Mouse (Mus musculus) monocyte, adult 2 months (primary cell): ENCODE data around the gene Kars.

Experiments
- DNase-seq, 2 experiments: peaks; one replicate each; pipeline ENCODE4 v3.0.0; 2022; ENCODE audit warnings: low spot score in 2 of 2, low read depth in 1 of 2

The Kars gene

GRCm38 (mm10) chr8:111984511-111984910 lies 26.6 kb downstream of the Kars start:
- no peak for DNase-seq

- DNase-seq: no peak
These were observed 29.0 kb downstream of the Kars start for GRCm38 (mm10) chr8:111982116-111982515.

DNA sequence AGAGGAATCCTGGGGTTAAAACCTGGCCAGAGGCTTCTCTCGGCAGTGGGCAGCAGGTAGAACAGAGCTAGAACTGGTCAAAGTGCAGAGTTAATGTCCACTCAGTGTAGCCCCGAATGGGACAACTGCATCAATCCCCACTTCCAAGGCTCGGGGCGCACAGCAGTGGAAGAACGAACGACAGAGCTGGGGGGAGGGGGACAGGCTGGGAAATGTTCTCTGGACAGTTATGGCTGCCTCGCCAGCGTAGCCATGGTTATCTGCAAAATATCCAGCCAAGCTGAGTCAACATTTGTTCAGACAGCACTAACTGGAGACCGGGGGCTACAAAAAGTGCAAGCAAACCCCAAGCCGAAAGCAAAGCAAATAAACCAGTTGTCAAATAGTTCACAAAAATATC lies 33.0 kb downstream of the Kars start:
- no peak for DNase-seq

- DNase-seq: no peak
These were observed 34.8 kb downstream of the Kars start for GRCm38 (mm10) chr8:111976326-111976725.

DNA sequence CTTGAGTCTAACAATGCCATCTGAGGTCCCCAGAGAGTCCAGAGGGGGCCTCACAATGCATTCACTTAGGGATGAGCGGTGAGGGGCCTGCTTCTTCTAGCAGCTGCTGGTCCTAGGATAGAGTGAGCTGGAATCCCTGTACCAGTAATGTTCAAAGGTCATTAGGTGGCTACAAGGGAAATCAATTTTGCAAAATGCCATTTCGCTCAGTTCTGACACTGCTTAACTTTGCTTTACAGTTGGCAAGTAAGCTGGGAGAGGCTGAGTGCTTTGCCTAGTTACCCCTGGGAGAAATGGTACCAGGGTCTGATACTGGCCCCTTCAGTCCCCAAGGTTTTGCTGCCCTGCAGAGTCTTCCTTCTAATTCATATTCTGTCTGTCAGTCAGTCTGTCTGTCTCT lies 35.4 kb downstream of the Kars start:
- DNase-seq: no peak

DNA sequence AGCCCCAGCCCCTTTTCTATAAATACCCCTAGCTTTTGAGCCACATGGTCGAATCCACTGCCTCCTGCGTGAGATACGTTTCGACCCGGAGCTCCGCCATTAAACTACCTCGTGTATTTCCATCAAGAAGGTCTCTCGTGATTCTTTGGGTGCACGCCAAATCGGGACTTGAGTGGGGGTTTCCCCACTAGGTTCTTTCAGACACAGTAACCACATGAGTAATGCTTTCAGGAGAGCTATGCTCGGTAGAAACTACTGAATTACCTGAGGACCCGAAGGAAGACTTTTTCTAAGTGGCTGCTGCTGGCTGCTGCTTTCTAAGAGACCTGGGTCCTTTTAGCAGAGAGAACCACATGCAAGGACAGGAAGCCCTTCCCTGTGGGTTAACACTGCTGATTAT lies 37.0 kb downstream of the Kars start:
- DNase-seq: no peak

- no peak for DNase-seq
These were observed 42.1 kb downstream of the Kars start for GRCm38 (mm10) chr8:111968991-111969390.

DNA sequence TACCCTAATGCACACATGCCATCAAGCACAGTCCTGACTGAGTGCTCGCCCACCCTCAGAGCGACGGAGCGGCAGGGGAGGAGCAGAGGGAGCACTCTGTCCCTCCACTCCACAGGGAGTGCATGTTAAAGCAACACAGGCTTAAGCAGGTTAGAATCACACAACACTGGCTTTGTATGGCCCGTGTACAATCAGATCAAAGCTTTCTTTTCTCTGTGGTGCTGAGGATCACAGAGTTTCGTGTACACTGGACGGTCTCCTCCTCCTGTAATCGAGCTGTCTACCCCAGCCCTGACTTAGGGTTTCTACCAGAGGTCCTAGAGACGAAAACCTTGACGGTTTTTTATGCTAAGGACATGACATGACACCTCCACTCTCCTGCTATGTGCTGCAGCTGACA lies 42.6 kb downstream of the Kars start:
- no peak for DNase-seq

- DNase-seq: no peak
These were observed 43.8 kb downstream of the Kars start for GRCm38 (mm10) chr8:111967246-111967870.

GRCm38 (mm10) chr8:111964849-111965561 lies 46.1 kb downstream of the Kars start:
- DNase-seq: no peak

DNA sequence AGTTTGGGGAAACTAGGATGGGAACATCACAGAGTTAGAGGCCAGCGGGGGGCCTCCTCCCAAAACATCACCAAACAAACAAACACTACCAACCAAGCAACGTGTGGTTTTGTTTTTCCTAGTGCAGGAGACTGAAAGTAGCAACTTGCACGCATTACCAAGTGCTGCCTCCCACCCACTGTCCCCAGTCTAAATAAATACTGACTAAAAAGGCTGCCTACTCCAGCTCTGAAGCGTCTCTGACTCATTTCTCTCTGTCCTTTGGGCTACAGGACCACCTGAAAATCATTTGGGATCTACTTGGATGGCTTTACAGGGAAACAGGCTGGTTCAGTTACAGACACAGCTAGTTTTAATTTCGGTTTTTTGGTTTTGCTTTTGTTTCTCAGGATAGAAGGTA lies 46.8 kb downstream of the Kars start:
- no peak for DNase-seq

DNA sequence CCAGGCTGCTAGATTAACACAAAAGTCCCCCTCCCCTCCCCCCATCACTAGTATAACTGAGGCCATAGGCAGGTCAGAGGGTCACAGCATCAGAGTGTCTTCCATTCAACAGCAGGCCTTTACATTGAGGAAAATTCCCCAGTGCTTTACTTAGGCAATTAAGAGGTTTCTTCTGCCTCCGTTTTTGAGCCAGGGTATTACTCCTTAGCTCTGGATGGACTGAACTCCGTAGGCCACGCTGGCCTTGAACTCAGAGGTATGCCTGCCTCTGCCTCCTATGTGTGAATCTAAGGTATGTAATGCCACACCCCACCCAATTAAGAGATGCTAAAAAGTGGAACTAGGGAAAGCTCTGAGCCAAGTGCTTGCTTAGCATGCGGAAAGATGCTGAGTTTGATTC lies 47.6 kb downstream of the Kars start:
- no peak for DNase-seq

DNA sequence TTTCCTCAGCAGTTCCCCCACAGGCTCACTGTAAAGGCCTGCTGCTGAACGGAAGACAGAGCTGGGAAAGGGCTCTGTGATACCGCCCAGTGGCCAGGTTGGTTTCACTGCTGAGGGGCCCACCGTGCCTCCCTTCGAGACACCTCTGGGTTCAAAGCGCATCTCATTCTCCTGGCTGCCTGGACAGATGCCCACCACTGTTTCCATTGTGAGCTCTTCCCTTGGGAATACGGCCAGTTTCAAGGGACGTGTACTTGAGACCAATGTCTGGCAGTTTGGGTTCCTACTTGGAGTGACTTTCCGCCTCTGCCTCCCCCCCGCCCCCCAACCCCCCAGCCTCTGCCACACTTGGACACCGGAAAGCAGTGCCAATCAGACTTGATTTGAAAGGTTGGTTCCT lies 48.0 kb downstream of the Kars start:
- DNase-seq: no peak

GRCm38 (mm10) chr8:111962589-111962988 lies 48.5 kb downstream of the Kars start:
- no peak for DNase-seq

GRCm38 (mm10) chr8:111961330-111961729 lies 49.8 kb downstream of the Kars start:
- no peak for DNase-seq

GRCm38 (mm10) chr8:111960591-111961321 lies 50.4 kb downstream of the Kars start:
- DNase-seq: no peak

- no peak for DNase-seq
These were observed 53.9 kb downstream of the Kars start for GRCm38 (mm10) chr8:111957231-111957630.

DNA sequence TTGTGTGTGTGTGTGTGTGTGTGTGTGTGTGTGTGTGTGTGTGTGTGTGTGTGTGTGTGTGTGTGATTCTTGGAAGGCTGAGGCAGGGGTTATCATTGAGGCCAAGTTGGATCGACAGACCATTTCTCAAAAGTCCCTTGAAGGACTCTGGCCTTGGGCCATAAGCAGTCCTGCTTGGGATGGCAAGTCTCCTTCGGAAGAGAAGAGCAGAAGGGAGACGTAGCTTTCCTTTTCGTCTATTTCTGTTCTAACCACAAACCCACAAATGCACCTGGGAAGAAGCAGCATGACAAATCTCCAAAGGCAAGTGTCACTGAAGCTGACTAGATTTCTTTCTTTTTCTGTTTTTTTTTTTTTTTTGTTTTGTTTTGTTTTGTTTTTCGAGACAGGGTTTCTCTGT lies 55.2 kb downstream of the Kars start:
- no peak for DNase-seq

GRCm38 (mm10) chr8:111954844-111955594 lies 56.1 kb downstream of the Kars start:
- DNase-seq: no peak

DNA sequence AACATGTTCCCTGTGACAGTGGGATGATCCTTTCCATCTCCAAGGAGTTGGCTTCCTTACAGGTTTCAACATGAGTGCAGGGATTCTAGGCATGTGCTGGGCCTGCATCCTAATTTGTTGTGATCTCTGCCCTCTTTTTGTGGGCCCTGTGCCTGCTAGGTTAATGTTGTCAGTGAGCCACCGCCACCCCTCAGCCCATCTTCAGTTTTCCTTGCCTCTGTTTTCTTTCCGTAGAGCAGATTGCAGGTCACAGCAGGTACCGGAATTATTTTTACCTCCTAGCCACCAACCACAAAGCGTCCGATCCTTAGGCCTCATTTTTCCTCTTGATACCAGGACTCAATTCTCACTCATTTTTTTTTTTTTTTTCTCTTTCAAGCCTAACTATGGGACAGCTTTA lies 59.2 kb downstream of the Kars start:
- no peak for DNase-seq

DNA sequence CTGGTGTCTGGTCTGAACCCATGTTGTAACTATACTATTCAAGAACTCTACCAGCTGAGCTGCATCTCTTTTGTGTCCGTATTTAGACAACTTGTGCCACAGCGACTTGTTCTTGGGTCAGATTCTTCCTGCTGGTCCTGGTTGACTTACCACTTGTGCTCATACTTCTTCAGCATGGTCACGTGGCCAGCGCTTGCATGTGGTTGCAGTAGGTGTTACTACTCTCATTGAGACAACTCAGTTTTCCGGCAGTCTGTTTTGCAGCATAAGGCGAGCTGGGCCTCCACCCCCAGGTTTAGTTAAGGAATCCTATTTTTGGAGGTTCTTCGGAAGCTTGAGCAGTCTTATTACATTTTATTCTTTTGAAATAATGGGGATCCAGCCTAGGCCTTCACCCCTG lies 59.8 kb downstream of the Kars start:
- DNase-seq: no peak

- no peak for DNase-seq
These were observed 60.3 kb downstream of the Kars start for GRCm38 (mm10) chr8:111950846-111951245.
